ENCODE assay signal across 17 mouse cellular contexts in genomic region chr11:61029864-61030595, GRCm38 (mm10). TPM values are rescaled to one million over a fixed set of nuclear protein-coding genes. Genes with fewer than 3 reads are reported as not detected.
DNase-seq lines count a peak whose midpoint lies in the region; ATAC-seq and TF ChIP-seq lines count a peak whose summit lies in the region.
"Had no signal": no experiment of that assay in that cellular context is flagged by ENCODE, and none has a peak within 500 bp of the region (broad histone marks: within the 10 kb centered on the region; RNA-seq: fewer than 3 reads in every experiment).

No protein-coding gene starts in this region.

- no peaks in the 10 kb centered on the region for H3K9me3 ChIP-seq in heart, embryonic 12.5 days (replicated peaks)
- no peaks in the 10 kb centered on the region for H3K9me3 ChIP-seq in kidney, embryonic 14.5 days (ENCODE audit: control insufficient read depth, low read length)
- no peaks in the 10 kb centered on the region for H3K9me3 ChIP-seq in midbrain, embryonic 15.5 days
- H3K9me3 ChIP-seq: hindbrain, embryonic 15.5 days; neural tube, embryonic 15.5 days had no signal

- H3K4me2 ChIP-seq in heart, embryonic 12.5 days = no peak overlapping the region
- no peak overlapping the region for H3K4me2 ChIP-seq in kidney, embryonic 14.5 days (replicated peaks; ENCODE audit: low read depth, low read length)
- no peak overlapping the region for H3K4me2 ChIP-seq in midbrain, embryonic 15.5 days
- H3K4me2 ChIP-seq: hindbrain, embryonic 15.5 days; neural tube, embryonic 15.5 days had no signal

- ATAC-seq in heart, embryonic 12.5 days (ENCODE audit: insufficient number of reproducible peaks, low FRiP score) = no peak
- peak; percentile 71 for ATAC-seq in neutrophil, adult 5-6 weeks (ENCODE audit: extremely low read depth, insufficient number of reproducible peaks, low FRiP score, poor library complexity, severe bottlenecking)
- ATAC-seq in kidney, embryonic 14.5 days (ENCODE audit: low FRiP score, low TSS enrichment) = no peak
- ATAC-seq in midbrain, embryonic 15.5 days (replicated peaks) = no peak
- ATAC-seq: liver, postnatal 0 days had no signal

- H3K36me3 ChIP-seq in heart, embryonic 12.5 days = no peaks in the 10 kb centered on the region
- no peaks in the 10 kb centered on the region for H3K36me3 ChIP-seq in kidney, embryonic 14.5 days (ENCODE audit: control insufficient read depth, insufficient read depth, low read length)
- no peaks in the 10 kb centered on the region for H3K36me3 ChIP-seq in kidney, adult 2 months (ENCODE audit: control insufficient read depth, insufficient read depth, low read length)
- no peaks in the 10 kb centered on the region for H3K36me3 ChIP-seq in midbrain, embryonic 15.5 days (replicated peaks)
- H3K36me3 ChIP-seq: hindbrain, embryonic 15.5 days; neural tube, embryonic 15.5 days had no signal

- no peak for TF ChIP-seq POLR2A in kidney, adult 2 months (IDR thresholded peaks at IDR 0.05; ENCODE audit: low read depth, low read length)

- DNase-seq in heart, adult 11 months = peak; percentile 59
- peak; percentile 96 for DNase-seq in cerebellum, adult 11-12 months
- peak; percentile 98 to 99 for DNase-seq in cerebellum, postnatal 25 days
- DNase-seq in kidney, adult 2 months = no peak
- DNase-seq: heart, postnatal 10 days; kidney, adult 11 months; kidney, postnatal 36 days; liver; liver, postnatal 0 days; lung, postnatal 14 days; retina, postnatal 1 day had no signal

- no peak overlapping the region for H3K27ac ChIP-seq in heart, embryonic 12.5 days (ENCODE audit: poor library complexity, severe bottlenecking)
- H3K27ac ChIP-seq in kidney, embryonic 14.5 days (ENCODE audit: low read depth, low read length) = no peak overlapping the region
- H3K27ac ChIP-seq in kidney, adult 2 months (ENCODE audit: insufficient read depth, low read depth, low read length) = no peak overlapping the region
- no peak overlapping the region for H3K27ac ChIP-seq in midbrain, embryonic 15.5 days
- H3K27ac ChIP-seq: hindbrain, embryonic 15.5 days; neural tube, embryonic 15.5 days had no signal

- TF ChIP-seq CTCF in kidney, adult 2 months (conservative IDR thresholded peaks at IDR 0.05; ENCODE audit: insufficient read depth, insufficient read length, low read depth, low read length) = no peak

- no peak overlapping the region for H3K9ac ChIP-seq in heart, embryonic 12.5 days
- H3K9ac ChIP-seq in kidney, embryonic 14.5 days (ENCODE audit: low read depth, low read length) = no peak overlapping the region
- no peak overlapping the region for H3K9ac ChIP-seq in midbrain, embryonic 15.5 days
- H3K9ac ChIP-seq: hindbrain, embryonic 15.5 days; liver, postnatal 0 days; neural tube, embryonic 15.5 days had no signal

- H3K27me3 ChIP-seq in heart, embryonic 12.5 days (replicated peaks) = no peaks in the 10 kb centered on the region; the same call in 1 of the 2 replicates
- H3K27me3 ChIP-seq in kidney, embryonic 14.5 days (ENCODE audit: control insufficient read depth, insufficient read depth, low read length) = peaks cover 10% of the 10 kb centered on the region; the same call in 1 of the 2 replicates
- H3K27me3 ChIP-seq in kidney, adult 2 months (replicated peaks; ENCODE audit: control insufficient read depth, insufficient read depth, low read length) = no peaks in the 10 kb centered on the region
- no peaks in the 10 kb centered on the region for H3K27me3 ChIP-seq in midbrain, embryonic 15.5 days (replicated peaks)
- H3K27me3 ChIP-seq: hindbrain, embryonic 15.5 days; neural tube, embryonic 15.5 days had no signal

- H3K4me1 ChIP-seq in heart, embryonic 12.5 days (replicated peaks) = peaks cover 43% of the 10 kb centered on the region
- H3K4me1 ChIP-seq in kidney, embryonic 14.5 days (ENCODE audit: control insufficient read depth, insufficient read depth, low read length) = peaks cover 10% of the 10 kb centered on the region; the same call in 1 of the 2 replicates
- peaks cover 13% of the 10 kb centered on the region; the same call in 1 of the 2 replicates for H3K4me1 ChIP-seq in kidney, adult 2 months (ENCODE audit: control insufficient read depth, insufficient read depth, low read length)
- peaks cover 10% of the 10 kb centered on the region for H3K4me1 ChIP-seq in midbrain, embryonic 15.5 days

- no peak overlapping the region for H3K4me3 ChIP-seq in heart, embryonic 12.5 days
- H3K4me3 ChIP-seq in kidney, embryonic 14.5 days (ENCODE audit: low read length) = no peak overlapping the region
- H3K4me3 ChIP-seq in kidney, adult 2 months (ENCODE audit: insufficient read depth, low read depth, low read length) = no peak overlapping the region
- H3K4me3 ChIP-seq in midbrain, embryonic 15.5 days = no peak overlapping the region
- H3K4me3 ChIP-seq: hindbrain, embryonic 15.5 days; neural tube, embryonic 15.5 days had no signal

- WGBS in heart, embryonic 12.5 days = 81% methylated on average over 7 of the region's 7 CpGs
- 91% methylated on average over 7 of the region's 7 CpGs for WGBS in kidney, embryonic 14.5 days
- 91% methylated on average over 7 of the region's 7 CpGs for WGBS in kidney, adult 2 months
- WGBS in midbrain, embryonic 15.5 days = 97% methylated on average over 7 of the region's 7 CpGs

RNA-seq across cellular contexts. Expression of gene Kcnj12, which starts 7.7 kb away (rescaled TPM):
- polyA plus RNA-seq in heart, embryonic 12.5 days (2016; fragmentation: Nextera tagmentation; extraction: Ambion mirVana) = 3.8 and 4.3 TPM in 2 replicates
- not detected in 2 replicates for total RNA-seq in neutrophil, adult 5-6 weeks (2017)
- polyA plus RNA-seq in kidney, embryonic 14.5 days (2014; fragmentation: Nextera tagmentation; extraction: Ambion mirVana) = 0.32 TPM in 1 of 2 replicates, not detected in the other
- polyA plus RNA-seq in kidney, adult 2 months (2012; rRNA removed) = 4.6 and 5.7 TPM in 2 replicates
- 4.6 and 4.7 TPM in 2 replicates for polyA plus RNA-seq in midbrain, embryonic 15.5 days (2015; fragmentation: Nextera tagmentation; extraction: Ambion mirVana)
- polyA plus RNA-seq: liver, postnatal 0 days had no signal
